Mouse (Mus musculus) midbrain, postnatal 0 days (tissue): ENCODE data around the gene Doc2b. TPM values are rescaled to one million over a fixed set of nuclear protein-coding genes. Genes with fewer than 3 reads are reported as not detected.

Source experiments
- ATAC-seq: fragments of 200-750 bp; cut with Nextera tagmentation; 2 replicates; pipeline ENCODE4 v1.8.0; 2017; ENCODE audit warnings: moderate number of reproducible peaks, mild to moderate bottlenecking, moderate TSS enrichment, moderate library complexity; ENCODE audit not compliant: low FRiP score
- DNase-seq: peaks from one replicate; pipeline ENCODE4 v3.0.0-alpha.2; 2015; ENCODE audit warnings: low spot score
- H3K27ac ChIP-seq: fragments of 300-500 bp; sonication (generic); 2 replicates; pipeline ENCODE4 v1.5.1; 2014; ENCODE audit warnings: low read depth, mild to moderate bottlenecking, low read length, mixed read lengths
- H3K27me3 ChIP-seq: fragments of 300-500 bp; sonication (generic); 2 replicates; pipeline ENCODE4 v1.6.1; 2014; ENCODE audit warnings: low read length, control low read depth, mixed read lengths; ENCODE audit not compliant: insufficient read depth
- H3K36me3 ChIP-seq: fragments of 300-500 bp; sonication (generic); 2 replicates; pipeline ENCODE4 v1.6.1; 2014; ENCODE audit warnings: low read length, control low read depth, mixed read lengths; ENCODE audit not compliant: insufficient read depth
- H3K4me1 ChIP-seq: fragments of 300-500 bp; sonication (generic); 2 replicates; pipeline ENCODE4 v1.6.1; 2014; ENCODE audit warnings: mild to moderate bottlenecking, control low read depth, antibody characterized with exemption, low read length, mixed read lengths; ENCODE audit not compliant: insufficient read depth
- H3K4me2 ChIP-seq: fragments of 300-500 bp; sonication (generic); 2 replicates; pipeline ENCODE4 v1.6.1; 2014; ENCODE audit warnings: low read depth, mild to moderate bottlenecking, low read length, mixed read lengths; ENCODE audit not compliant: poor library complexity, severe bottlenecking
- H3K4me3 ChIP-seq: fragments of 300-500 bp; sonication (generic); 2 replicates; pipeline ENCODE4 v1.5.1; 2014; ENCODE audit warnings: low read depth, mild to moderate bottlenecking, low read length, moderate library complexity
- H3K9ac ChIP-seq: fragments of 300-500 bp; sonication (generic); replicated peaks from 2 replicates; pipeline ENCODE4 v1.6.1; 2014; ENCODE audit warnings: mild to moderate bottlenecking, low read length, moderate library complexity, mixed read lengths; ENCODE audit not compliant: poor library complexity, severe bottlenecking
- H3K9me3 ChIP-seq: fragments of 300-500 bp; sonication (generic); 2 replicates; pipeline ENCODE4 v1.6.1; 2016; ENCODE audit warnings: low read length, control low read depth
- CTCF ChIP-seq: IDR thresholded peaks from 2 replicates; pipeline ENCODE4 v1.5.1; 2016; ENCODE audit warnings: antibody characterized with exemption, mild to moderate bottlenecking
- WGBS: fragments of 180-500 bp; shearing (Covaris S2); extraction: QIAGEN DNeasy Blood & Tissue Kit; methylation state at CpG from one replicate; pipeline ENCODE4 v1.1.7; 2014; 5-methylcytosine and 5-hydroxymethylcytosine counted together
- polyA plus RNA-seq: library from polyadenylated mRNA; unstranded; fragments of >200 nt; fragmentation: Nextera tagmentation; extraction: Ambion mirVana; gene quantifications from 2 replicates; pipeline ENCODE4 v1.2.1, GENCODE M21; 2015
- total RNA-seq: library from RNA; depleted of rRNA; stranded (reverse); fragments of >200 nt; gene quantifications from 2 replicates; pipeline ENCODE4 v1.2.3, GENCODE M21; 2014

Doc2b gene
- total and polyA plus RNA-seq, 2 experiments from 2014 or later = 6.9 to 27.7 TPM

GRCm38 (mm10) chr11:75836240-75836610 lies 40.4 kb upstream of the Doc2b start:
- WGBS = 59% methylated on average over 8 of the region's 11 CpGs
- no peak for ATAC-seq

DNA sequence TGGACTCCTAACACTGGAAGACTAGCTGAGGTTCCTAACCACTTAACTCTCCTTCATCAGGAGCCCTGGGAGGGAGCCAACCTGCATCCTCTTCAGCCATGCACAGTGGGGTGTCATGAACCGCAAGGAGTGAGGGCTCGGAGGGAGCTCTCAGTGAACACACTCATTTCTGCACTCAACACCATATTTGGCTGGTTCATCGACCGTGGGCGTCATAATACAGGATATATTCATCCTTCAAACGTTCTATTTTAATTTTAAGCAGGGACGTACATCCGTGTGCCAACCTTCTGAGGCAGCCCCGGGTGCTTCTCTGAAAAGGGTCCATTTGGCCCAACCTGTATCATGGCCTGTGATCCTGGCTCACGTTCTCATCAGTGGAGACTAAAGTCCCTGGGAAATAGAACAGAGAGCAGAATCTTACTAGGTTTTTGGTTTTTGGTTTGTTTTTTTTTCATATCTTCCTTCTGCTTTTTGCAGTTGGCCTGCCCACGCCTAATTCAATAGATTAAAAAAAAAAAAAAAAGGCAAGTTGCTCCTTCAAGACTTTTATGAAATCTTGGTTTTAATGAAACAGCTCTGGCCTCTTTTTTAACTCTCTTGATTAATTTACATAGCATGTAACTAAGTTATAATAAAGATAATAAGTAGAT lies 39.9 kb upstream of the Doc2b start:
- 77% methylated on average over 11 of the region's 11 CpGs for WGBS
- Histone ChIP-seq H3K4me1 (peaks cover 3% of the 10 kb centered on the region; the same call in 1 of the 2 replicates), H3K27ac (no peak overlapping the region), H3K9me3 (no peaks in the 10 kb centered on the region), H3K27me3 (no peaks in the 10 kb centered on the region), H3K36me3 (no peaks in the 10 kb centered on the region), H3K4me2 (no peak overlapping the region), H3K9ac (no peak overlapping the region), H3K4me3 (no peak overlapping the region)
- no peak for ATAC-seq
- DNase-seq = no peak
- TF ChIP-seq CTCF = no peak

More at GRCm38 (mm10) chr11:75836240-75836610, 40.4 kb upstream of the Doc2b start:
- Histone ChIP-seq H3K4me2 (no peak overlapping the region), H3K4me1 (peaks cover 3% of the 10 kb centered on the region; the same call in 1 of the 2 replicates), H3K27me3 (no peaks in the 10 kb centered on the region), H3K36me3 (no peaks in the 10 kb centered on the region), H3K9ac (no peak overlapping the region), H3K27ac (no peak overlapping the region), H3K9me3 (no peaks in the 10 kb centered on the region), H3K4me3 (no peak overlapping the region)
- DNase-seq = no peak
- TF ChIP-seq CTCF = no peak

GRCm38 (mm10) chr11:75833081-75833480 lies 37.2 kb upstream of the Doc2b start:
- no peak overlapping the region for H3K27ac ChIP-seq
- H3K4me2 ChIP-seq = no peak overlapping the region
- no peaks in the 10 kb centered on the region for H3K4me1 ChIP-seq
- H3K9me3 ChIP-seq = no peaks in the 10 kb centered on the region
- DNase-seq (no peak), ATAC-seq (no peak)
- H3K27me3 ChIP-seq = no peaks in the 10 kb centered on the region
- no peak for TF ChIP-seq CTCF
- no peak overlapping the region for H3K4me3 ChIP-seq
- no peak overlapping the region for H3K9ac ChIP-seq
- 88% methylated on average over 6 of the region's 6 CpGs for WGBS
- H3K36me3 ChIP-seq = no peaks in the 10 kb centered on the region

- no peak overlapping the region for H3K4me2 ChIP-seq
- TF ChIP-seq CTCF = no peak
- DNase-seq (no peak), ATAC-seq (no peak)
- no peaks in the 10 kb centered on the region for H3K36me3 ChIP-seq
- no peak overlapping the region for H3K4me3 ChIP-seq
- no peaks in the 10 kb centered on the region for H3K27me3 ChIP-seq
- H3K27ac ChIP-seq = no peak overlapping the region
- no peaks in the 10 kb centered on the region for H3K9me3 ChIP-seq
- H3K4me1 ChIP-seq = no peaks in the 10 kb centered on the region
- whole genome bisulfite sequencing = 89% methylated on average over 3 of the region's 3 CpGs
- no peak overlapping the region for H3K9ac ChIP-seq
These were observed 34.5 kb upstream of the Doc2b start for GRCm38 (mm10) chr11:75830386-75830785.

DNA sequence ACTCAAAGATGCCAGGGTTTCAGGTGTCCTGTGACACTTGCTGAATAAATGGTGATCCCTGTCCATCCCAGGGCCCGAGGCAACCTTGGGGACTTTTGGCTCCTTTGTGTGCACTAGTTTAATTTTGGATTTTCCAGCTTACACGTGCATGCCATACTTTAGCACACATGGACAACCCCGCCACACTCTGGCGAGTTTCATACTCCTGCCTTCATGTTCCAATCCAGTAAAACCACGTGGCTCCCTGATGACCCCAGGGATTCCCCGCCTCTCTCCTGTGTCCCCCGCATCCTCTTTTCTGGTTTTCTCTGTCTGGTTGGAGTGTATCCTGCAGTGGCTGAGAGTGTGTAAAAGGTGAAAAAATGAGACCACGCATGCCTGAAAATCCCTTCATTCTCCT lies 31.6 kb upstream of the Doc2b start:
- Histone ChIP-seq H3K4me2 (no peak overlapping the region), H3K4me1 (0 out of 2 replicates have a peak, but pooled peaks cover 2% of the 10 kb centered on the region), H3K9ac (no peak overlapping the region), H3K9me3 (no peaks in the 10 kb centered on the region), H3K4me3 (no peak overlapping the region), H3K27ac (no peak overlapping the region), H3K27me3 (no peaks in the 10 kb centered on the region), H3K36me3 (no peaks in the 10 kb centered on the region)
- no peak for DNase-seq
- WGBS = 86% methylated on average over 8 of the region's 8 CpGs
- TF ChIP-seq CTCF = no peak
- no peak for ATAC-seq

GRCm38 (mm10) chr11:75823506-75823905 lies 27.7 kb upstream of the Doc2b start:
- DNase-seq (no peak), ATAC-seq (no peak)
- H3K4me2 ChIP-seq = no peak overlapping the region
- no peak overlapping the region for H3K27ac ChIP-seq
- no peak overlapping the region for H3K9ac ChIP-seq
- TF ChIP-seq CTCF = no peak
- no peak overlapping the region for H3K4me3 ChIP-seq
- H3K27me3 ChIP-seq = no peaks in the 10 kb centered on the region
- H3K36me3 ChIP-seq = no peaks in the 10 kb centered on the region
- H3K9me3 ChIP-seq = no peaks in the 10 kb centered on the region
- WGBS = 62% methylated on average over 7 of the region's 7 CpGs
- 0 out of 2 replicates have a peak, but pooled peaks cover 2% of the 10 kb centered on the region for H3K4me1 ChIP-seq
